In the genomic region with DNA sequence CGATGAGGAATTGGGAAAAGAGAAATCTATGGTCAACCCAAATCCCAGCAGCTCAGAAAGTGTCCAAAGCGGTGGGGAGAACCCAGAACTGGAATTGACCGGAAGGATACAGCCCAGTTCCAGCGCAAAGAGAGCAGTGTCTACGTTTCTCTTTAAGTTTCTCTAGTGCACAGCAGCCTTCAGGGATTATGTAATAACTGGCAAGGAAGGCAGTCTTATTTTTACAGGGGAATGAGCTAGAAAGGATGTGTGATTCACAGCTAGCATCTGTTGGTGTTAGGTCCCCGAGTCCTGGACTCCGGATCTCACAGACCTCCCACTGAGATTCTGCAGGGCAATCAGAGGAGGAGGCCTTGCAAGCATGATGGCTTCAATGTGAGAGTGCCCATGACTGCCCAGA, we compare ENCODE assay signal across 15 mouse cellular contexts.
DNase-seq lines count a peak whose midpoint lies in the region; ATAC-seq and TF ChIP-seq lines count a peak whose summit lies in the region.
"Had no signal": no experiment of that assay in that cellular context is flagged by ENCODE, and none has a peak within 500 bp of the region (broad histone marks: within the 10 kb centered on the region; RNA-seq: fewer than 3 reads in every experiment).

No protein-coding gene starts in this region.

- intact Hi-C loops in heart, postnatal 10 days (cut with DNase I) = no loop called here
- intact Hi-C loops in heart, postnatal 36 days (cut with DNase I) = no loop called here

- H3K36me3 ChIP-seq in lung, postnatal 0 days (ENCODE audit: insufficient read depth, low read length) = no peaks in the 10 kb centered on the region
- H3K36me3 ChIP-seq: heart, embryonic 15.5 days; liver, embryonic 15.5 days; midbrain, embryonic 10.5 days had no signal

- TF ChIP-seq EP300 in lung, postnatal 0 days (IDR thresholded peaks at IDR 0.05) = peak; percentile 82

- peak; percentile 11 to 12 for DNase-seq in heart, postnatal 10 days
- no peak for DNase-seq in heart, postnatal 36 days
- peak; percentile 8 for DNase-seq in 3T3-L1 (ENCODE audit: low read depth, low spot score)
- peak; percentile 87 for DNase-seq in lung, postnatal 0 days (ENCODE audit: low spot score)
- DNase-seq in spleen, adult 12 weeks (ENCODE audit: low spot score) = no peak
- DNase-seq in urinary bladder, postnatal 4 days (ENCODE audit: low spot score in 2 of 2) = no peak
- DNase-seq: gastrocnemius, adult 2 months; thymus, postnatal 14 days had no signal

- TF ChIP-seq POLR2A in cortical plate, adult 2 months (IDR thresholded peaks at IDR 0.05; ENCODE audit: extremely low read depth, insufficient read depth, low read length) = no peak

- WGBS in lung, postnatal 0 days = 62% methylated on average over 7 of the region's 7 CpGs

- H3K4me1 ChIP-seq in cortical plate, adult 2 months (ENCODE audit: control insufficient read depth, insufficient read depth, low read length) = peaks cover 3% of the 10 kb centered on the region
- peaks cover 3% of the 10 kb centered on the region; the same call in 1 of the 2 replicates for H3K4me1 ChIP-seq in lung, postnatal 0 days (ENCODE audit: insufficient read depth, low read depth, low read length)
- H3K4me1 ChIP-seq: heart, embryonic 15.5 days; liver, embryonic 15.5 days; midbrain, embryonic 10.5 days had no signal

- H3K27me3 ChIP-seq in lung, postnatal 0 days (replicated peaks; ENCODE audit: insufficient read depth, low read length) = no peaks in the 10 kb centered on the region
- H3K27me3 ChIP-seq: heart, embryonic 15.5 days; liver, embryonic 15.5 days had no signal

- peak; percentile 89 for ATAC-seq in lung, postnatal 0 days
- ATAC-seq: CD4-positive, CD25-positive, alpha-beta regulatory T cell, adult 4 months; hindbrain, postnatal 0 days had no signal

- H3K4me3 ChIP-seq in cortical plate, adult 2 months (ENCODE audit: insufficient read depth, low read length) = no peak overlapping the region
- H3K4me3 ChIP-seq in lung, postnatal 0 days (ENCODE audit: low read depth, low read length) = no peak overlapping the region
- H3K4me3 ChIP-seq: gastrocnemius, adult 2 months; heart, embryonic 15.5 days; liver, embryonic 15.5 days; midbrain, embryonic 10.5 days; myocyte had no signal

- peak overlapping the region; percentile 2; the same call in 1 of the 2 replicates for H3K27ac ChIP-seq in cortical plate, adult 2 months (ENCODE audit: insufficient read depth, low read length)
- H3K27ac ChIP-seq in lung, postnatal 0 days (ENCODE audit: low read length) = peak overlapping the region; percentile 11; the same call in 1 of the 2 replicates
- H3K27ac ChIP-seq: gastrocnemius, adult 2 months; heart, embryonic 15.5 days; hindbrain, postnatal 0 days; liver, embryonic 15.5 days; midbrain, embryonic 10.5 days had no signal

- TF ChIP-seq CTCF in cortical plate, adult 2 months (IDR thresholded peaks at IDR 0.05; ENCODE audit: extremely low read depth, insufficient read depth, low read length) = no peak
- no peak for TF ChIP-seq CTCF in lung, postnatal 0 days (IDR thresholded peaks at IDR 0.05)

- no peak overlapping the region for H3K4me2 ChIP-seq in lung, postnatal 0 days (replicated peaks; ENCODE audit: low read depth, low read length)
- H3K4me2 ChIP-seq: heart, embryonic 15.5 days; liver, embryonic 15.5 days had no signal

- H3K9ac ChIP-seq in lung, postnatal 0 days (replicated peaks; ENCODE audit: low read depth) = no peak overlapping the region
- H3K9ac ChIP-seq: heart, embryonic 15.5 days; liver, embryonic 15.5 days had no signal

- H3K9me3 ChIP-seq in lung, postnatal 0 days (ENCODE audit: low read length) = no peaks in the 10 kb centered on the region
- H3K9me3 ChIP-seq: liver, embryonic 15.5 days had no signal

Comparison
In these comparisons a context has a peak if more than half of its experiments do, and no peak if none do; other contexts are left out.
1. DNase-seq: peak in heart, postnatal 10 days (2 of 2), 3T3-L1 (single experiment) and lung, postnatal 0 days (single experiment); none in heart, postnatal 36 days (0 of 2), spleen, adult 12 weeks (single experiment) and urinary bladder, postnatal 4 days (0 of 2).